Mouse (Mus musculus): ENCODE results near the gene Mzf1.
"Not testable (repeated sequence)": the region's sequence is repeated elsewhere in the genome, so short reads cannot be mapped to it uniquely, and the experiment has no call there.

The Mzf1 gene

DNA sequence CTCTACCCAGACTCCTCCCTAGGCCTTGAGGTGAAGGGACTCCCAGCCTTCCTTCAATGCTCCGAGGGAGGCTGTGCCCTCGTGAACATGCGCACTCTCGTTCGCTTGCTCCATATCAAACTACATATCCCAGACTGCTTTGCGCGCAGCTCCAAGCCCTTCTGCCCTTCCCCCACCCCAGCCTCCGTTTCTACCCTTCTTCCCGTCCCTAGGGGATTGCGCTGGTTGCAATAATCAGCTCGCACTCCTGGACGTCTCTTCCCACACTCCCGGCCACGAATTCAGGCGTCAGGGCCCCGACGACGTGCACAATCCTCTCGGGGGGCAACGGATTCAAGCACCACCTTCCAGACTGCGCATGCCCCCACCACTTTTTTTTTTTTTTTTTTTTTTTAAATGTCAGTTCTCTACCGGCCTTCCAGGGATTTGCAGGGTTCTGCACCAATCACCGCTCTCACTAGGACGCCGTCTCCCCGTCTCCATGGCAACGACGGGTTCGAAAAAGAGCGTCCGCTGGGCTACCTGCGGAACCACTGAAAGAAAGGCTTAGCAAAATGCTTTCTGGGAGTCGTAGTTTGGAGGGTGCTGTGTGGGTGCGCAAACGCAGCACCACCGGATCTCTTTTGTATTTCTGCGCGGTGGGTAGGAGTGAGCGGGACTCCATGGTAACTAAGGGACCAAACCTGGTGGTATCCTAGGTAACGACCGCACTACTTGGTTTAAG, at the start of gene Mzf1:
Gene Mzf1 (minus strand): TSS at position 478 of the 724 bp plus-strand sequence.
- peak; percentile 98 for DNase-seq

GRCm38 (mm10) chr7:13095073-13095472, 40.5 kb upstream of the Mzf1 start, which contains the start of gene Vmn1r85:
TSS of gene Vmn1r85 (minus strand) at chr7:13095173.
- DNase-seq, result no peak

DNA sequence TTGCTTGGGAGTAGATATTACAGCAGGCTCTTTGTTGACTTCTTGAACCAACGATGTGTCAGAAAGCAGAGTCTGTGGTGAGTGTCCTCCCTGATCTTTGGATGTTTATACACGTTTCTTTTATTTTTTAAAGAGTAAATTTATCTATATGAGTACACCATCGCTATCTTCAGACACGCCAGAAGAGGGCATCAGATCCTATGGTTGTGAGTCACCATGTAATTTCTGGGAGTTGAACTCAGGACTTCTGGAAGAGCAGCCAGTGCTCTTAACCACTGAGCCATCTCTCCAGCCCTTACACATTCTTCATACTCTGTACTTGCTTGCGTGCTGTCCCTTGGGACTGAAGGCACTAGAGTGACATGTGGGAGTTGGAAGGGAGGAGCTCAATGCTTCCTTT, 17.7 kb upstream of the Mzf1 start:
- DNase-seq, result no peak

- not testable (repeated sequence) for DNase-seq
Measured at GRCm38 (mm10) chr7:13063399-13063798, 8.8 kb upstream of the Mzf1 start.

DNA sequence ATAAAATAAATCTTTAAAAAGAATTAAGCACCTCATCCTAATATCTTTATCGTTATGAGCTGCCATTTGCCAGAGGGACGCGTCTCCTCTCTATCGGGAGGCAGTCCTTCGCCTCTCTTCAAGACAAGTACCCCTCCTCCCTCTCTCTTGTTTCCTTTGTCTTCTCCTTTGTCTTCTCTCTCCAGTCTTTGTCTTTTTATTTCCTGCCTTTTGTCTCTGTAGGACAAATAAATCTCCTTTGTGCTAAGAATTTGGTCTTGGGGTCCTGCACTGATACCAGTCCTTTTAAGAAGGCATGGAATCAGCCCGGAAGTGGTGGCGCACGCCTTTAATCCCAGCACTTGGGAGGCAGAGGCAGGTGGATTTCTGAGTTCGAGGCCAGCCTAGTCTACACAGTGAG, 5.0 kb upstream of the Mzf1 start:
- DNase-seq, result no peak

GRCm38 (mm10) chr7:13056913-13057700, 2.5 kb upstream of the Mzf1 start:
- DNase-seq, result no peak

DNA sequence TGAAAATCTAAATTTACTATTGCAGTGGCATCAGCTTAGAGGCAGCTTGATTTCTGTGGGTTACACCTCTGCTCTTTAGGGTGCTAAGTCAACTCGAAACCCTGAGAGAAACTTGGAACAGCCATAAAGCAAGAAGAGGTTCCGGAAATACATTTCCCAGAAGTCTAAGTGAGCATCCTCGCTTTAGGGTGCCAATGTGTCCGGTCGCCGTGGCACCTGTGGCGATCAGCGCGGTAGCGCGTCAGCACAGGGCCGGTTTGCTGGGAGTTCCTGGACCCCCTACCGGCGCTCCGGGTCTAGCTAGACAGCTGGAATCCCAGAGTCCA, 640 bp downstream of the Mzf1 start:
- no peak for DNase-seq

DNA sequence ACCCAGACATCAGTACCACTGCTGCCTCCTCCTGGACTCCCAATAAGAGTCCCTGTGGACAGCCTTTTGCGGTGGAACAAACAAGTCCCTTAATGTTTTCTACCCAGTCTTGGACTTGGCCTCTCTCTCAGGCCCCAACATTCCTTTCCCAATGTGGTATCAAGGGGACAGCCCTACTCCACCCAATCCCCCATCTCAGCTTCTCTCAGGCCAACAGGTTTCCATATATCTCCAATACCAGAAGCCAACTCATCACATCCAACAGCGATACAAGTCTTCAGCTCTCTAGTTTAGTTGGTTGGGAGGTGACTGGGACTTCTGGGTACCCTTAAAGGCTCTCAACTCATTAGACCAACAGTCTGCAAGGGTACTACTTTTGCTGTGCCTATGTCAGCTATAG, 1.1 kb downstream of the Mzf1 start:
- DNase-seq, result peak; percentile 55

- DNase-seq, result peak; percentile 64
Measured at GRCm38 (mm10) chr7:13053001-13053400, 1.6 kb downstream of the Mzf1 start.

DNA sequence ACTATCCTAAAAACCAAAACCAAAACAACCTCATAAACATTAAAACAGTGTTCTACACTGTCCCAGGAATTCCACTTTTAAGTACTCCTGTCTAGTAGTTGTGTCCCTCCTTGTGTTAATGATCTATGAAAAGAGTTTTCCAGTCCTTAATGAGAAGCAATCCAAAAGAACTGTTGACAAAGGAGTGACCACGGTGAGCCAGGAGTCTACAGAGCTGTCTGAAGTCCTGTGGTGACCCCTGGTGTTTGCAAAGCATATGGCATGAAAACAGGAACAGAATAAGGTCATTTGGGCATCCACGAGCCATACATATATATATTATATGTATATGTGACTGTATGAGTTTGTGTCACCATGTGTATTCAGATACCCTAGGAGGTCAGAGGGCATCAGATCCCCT, 8.5 kb downstream of the Mzf1 start:
- peak; percentile 60 for DNase-seq

DNA sequence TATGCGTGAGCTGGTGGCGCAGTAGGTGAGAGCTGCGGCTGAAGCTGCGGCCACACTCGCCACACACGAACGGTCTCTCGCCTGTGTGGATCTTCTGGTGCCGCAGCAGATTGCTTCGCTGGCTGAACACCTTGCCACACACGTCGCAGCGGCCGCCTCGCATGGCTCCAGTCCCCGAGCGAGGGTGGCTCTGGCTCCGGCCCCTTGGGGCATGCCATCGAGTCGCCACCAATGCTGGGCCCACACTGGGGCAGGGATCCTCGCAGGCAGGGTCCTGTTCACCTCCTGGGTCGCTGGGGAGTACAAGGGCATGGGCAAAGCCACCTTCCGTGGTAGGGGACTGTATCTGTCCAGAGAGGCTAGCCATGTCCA, 10.3 kb downstream of the Mzf1 start:
- DNase-seq, result no peak

GRCm38 (mm10) chr7:13043445-13044253, 10.9 kb downstream of the Mzf1 start:
- peak; percentile 85 for DNase-seq

GRCm38 (mm10) chr7:13043120-13043444, 11.5 kb downstream of the Mzf1 start:
- no peak for DNase-seq

DNA sequence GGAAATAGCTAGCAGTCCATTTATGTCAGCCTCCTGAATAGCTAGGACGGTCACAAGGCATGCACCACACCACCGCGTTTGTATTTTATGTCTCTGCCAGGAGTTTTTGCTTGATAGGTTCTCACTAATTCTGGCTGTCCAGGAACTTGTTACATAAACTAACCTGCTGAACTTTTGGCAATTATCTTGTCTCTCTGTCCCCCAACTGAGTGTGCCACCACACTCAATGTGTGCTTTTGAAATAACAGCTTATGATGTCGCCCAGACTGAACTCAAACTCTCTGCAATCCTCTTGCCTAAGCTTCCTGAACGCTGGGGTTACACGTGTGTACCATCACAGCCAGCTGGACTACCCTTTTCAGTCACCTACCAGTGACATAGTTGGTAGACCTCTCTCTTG, 12.1 kb downstream of the Mzf1 start:
- no peak for DNase-seq

- peak; percentile 41 for DNase-seq
Measured at GRCm38 (mm10) chr7:13041256-13041655, 13.3 kb downstream of the Mzf1 start.

DNA sequence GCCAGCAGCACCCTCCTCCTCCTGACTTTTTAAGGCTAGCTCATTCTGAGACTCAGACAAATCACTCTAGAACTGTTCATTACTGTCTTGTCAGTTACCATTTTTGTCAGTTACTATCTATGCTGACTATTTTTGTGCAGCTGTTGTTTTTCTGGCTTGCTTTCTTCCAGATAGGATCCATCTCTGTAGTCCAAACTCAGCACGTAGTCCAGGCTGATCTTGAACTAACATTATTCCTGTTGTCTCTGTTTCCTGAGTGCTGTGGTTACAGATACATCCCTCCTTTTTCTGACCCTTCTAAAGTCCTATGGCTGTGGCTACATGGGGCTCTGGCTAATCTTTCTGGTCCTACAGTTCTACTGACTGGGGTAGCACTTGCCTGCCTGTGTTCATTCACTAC, 15.4 kb downstream of the Mzf1 start:
- DNase-seq, result no peak

- no peak for DNase-seq
Measured at GRCm38 (mm10) chr7:13038621-13039169, 15.9 kb downstream of the Mzf1 start.

DNA sequence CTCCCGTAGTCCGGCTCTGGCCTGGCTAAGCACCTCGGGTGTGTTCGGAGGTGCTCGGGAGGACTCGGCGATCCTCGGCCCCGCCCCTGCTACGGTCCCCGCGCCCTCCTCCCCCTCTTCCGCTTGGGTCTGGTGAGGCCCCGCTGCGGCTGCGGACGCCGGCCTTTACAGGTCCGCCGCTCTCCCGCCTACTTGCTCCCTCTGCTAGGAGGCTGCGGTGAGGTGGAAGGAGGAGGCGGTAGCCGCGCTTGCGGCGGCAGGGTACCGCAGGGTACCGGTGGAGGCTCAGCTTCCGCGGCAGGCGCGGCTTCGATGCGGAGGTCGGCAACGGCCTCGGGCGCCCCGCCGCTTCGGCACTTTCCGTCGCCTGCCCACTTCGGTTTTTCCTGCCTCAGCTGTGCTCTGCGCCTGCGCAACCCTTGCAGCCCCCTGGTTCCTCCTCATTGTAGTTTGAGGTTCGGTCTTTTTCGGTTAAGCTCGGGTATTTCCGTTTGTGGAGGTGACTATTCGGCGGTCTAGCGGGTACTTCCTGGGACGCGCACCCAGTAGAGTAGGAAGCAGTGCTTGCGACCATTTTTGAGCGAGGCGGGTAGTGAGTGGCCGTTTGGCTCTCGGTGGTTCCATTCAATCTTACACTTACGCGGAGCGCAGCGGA, 16.5 kb downstream of the Mzf1 start, which contains the start of gene Ube2m:
Gene Ube2m (minus strand): TSS at position 375 of the 655 bp plus-strand sequence.
- peak; percentile 98 for DNase-seq

GRCm38 (mm10) chr7:13037366-13037765, 17.2 kb downstream of the Mzf1 start:
- peak; percentile 76 for DNase-seq

DNA sequence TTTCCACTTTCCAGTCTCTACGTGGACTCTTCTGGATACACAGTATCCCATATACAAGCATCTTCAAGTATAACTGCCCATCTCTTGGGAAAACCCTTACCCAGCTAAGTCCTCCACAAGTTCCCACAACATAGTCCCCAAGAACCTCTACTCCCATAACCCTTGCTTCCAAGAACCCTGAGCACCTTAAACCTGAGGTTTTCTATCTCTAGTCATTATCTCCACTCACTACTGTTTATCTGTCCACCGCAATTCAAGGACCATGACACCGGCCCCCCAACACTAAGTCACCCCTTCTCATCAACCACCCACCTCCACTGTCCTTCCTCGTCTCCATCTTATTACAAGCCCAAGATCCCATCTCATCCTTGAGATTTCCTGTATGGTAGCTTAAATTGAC, 17.8 kb downstream of the Mzf1 start:
- DNase-seq, result no peak

DNA sequence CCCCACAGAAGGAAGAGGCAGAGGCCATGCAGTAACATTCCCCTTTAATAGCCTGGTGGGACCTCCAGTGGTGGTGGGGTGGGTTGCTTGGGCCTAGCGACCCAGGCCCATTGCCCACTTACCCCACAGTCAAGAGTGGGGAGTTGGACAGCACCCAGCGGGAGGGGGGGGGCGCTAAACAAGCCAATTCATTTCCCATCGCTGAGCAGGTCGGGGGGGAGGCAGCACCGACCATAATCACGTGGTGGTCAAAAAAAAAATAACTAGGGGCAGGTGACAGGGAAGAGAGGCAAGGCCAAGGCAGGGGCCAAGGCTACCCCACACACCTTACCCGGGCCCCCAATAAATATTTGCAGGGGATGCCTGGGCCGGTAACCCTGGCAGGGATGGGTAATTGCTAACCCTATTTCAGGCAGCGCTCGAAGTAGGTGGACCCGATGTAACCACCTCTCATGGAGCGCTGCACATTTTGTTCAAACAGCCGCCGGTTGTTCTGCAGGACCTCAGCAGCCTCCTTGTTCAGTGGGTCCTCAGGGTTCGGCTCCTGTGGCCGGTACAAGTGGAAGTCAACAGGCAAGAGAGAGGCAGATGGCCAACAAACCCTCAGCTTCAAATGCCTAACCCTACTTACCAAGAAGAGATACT, 19.2 kb downstream of the Mzf1 start:
- peak; percentile 77 for DNase-seq

All from cerebellum, adult 11-12 months (tissue).